ENCODE assay signal across 8 mouse cellular contexts in genomic region chr12:8351025-8351903, GRCm38 (mm10). TPM values are rescaled to one million over a fixed set of nuclear protein-coding genes. Genes with fewer than 3 reads are reported as not detected.
A peak's percentile ranks its signal among the peaks of the same experiment; 100 is the strongest.
DNase-seq lines count a peak whose midpoint lies in the region; ATAC-seq lines count a peak whose summit lies in the region.

No protein-coding gene starts in this region.

- H3K4me2 ChIP-seq in neural tube, embryonic 13.5 days, result no peak overlapping the region
- H3K4me2 ChIP-seq in neural tube, embryonic 15.5 days, result no peak overlapping the region
- no peak overlapping the region for H3K4me2 ChIP-seq in kidney, embryonic 15.5 days

- no peak for ATAC-seq in neural tube, embryonic 13.5 days (ENCODE audit: low read depth)
- no peak for ATAC-seq in neural tube, embryonic 15.5 days (ENCODE audit: low FRiP score)
- ATAC-seq in granulocyte monocyte progenitor cell, adult 5-6 weeks (replicated peaks; ENCODE audit: poor library complexity, severe bottlenecking), result peak; percentile 54
- ATAC-seq in kidney, embryonic 15.5 days (replicated peaks; ENCODE audit: low FRiP score), result peak; percentile 57; the same call in 1 of the 2 replicates
- peak; percentile 49 for ATAC-seq in megakaryocyte progenitor cell, adult 5-6 weeks (replicated peaks; ENCODE audit: poor library complexity)
- ATAC-seq in megakaryocyte-erythroid progenitor cell, adult 5-6 weeks (replicated peaks; ENCODE audit: low FRiP score, low TSS enrichment, poor library complexity, severe bottlenecking), result no peak; the same call in 1 of the 2 replicates
- no peak for ATAC-seq in erythroid progenitor cell, adult 5-6 weeks (replicated peaks; ENCODE audit: low FRiP score, poor library complexity, severe bottlenecking)

- H3K4me1 ChIP-seq in neural tube, embryonic 13.5 days (replicated peaks), result peaks cover 28% of the 10 kb centered on the region
- peaks cover 11% of the 10 kb centered on the region for H3K4me1 ChIP-seq in neural tube, embryonic 15.5 days
- H3K4me1 ChIP-seq in kidney, embryonic 15.5 days, result peaks cover 15% of the 10 kb centered on the region

- no peak overlapping the region for H3K4me3 ChIP-seq in neural tube, embryonic 13.5 days
- no peak overlapping the region for H3K4me3 ChIP-seq in neural tube, embryonic 15.5 days (replicated peaks)
- H3K4me3 ChIP-seq in kidney, embryonic 15.5 days (replicated peaks), result no peak overlapping the region

- no peak for DNase-seq in layer of hippocampus, adult 9-11 months

- no peak overlapping the region for H3K9ac ChIP-seq in neural tube, embryonic 13.5 days
- H3K9ac ChIP-seq in neural tube, embryonic 15.5 days (replicated peaks), result no peak overlapping the region
- no peak overlapping the region for H3K9ac ChIP-seq in kidney, embryonic 15.5 days

- no peaks in the 10 kb centered on the region for H3K27me3 ChIP-seq in neural tube, embryonic 13.5 days
- no peaks in the 10 kb centered on the region for H3K27me3 ChIP-seq in neural tube, embryonic 15.5 days (replicated peaks)
- H3K27me3 ChIP-seq in kidney, embryonic 15.5 days, result no peaks in the 10 kb centered on the region

- H3K9me3 ChIP-seq in neural tube, embryonic 13.5 days, result no peaks in the 10 kb centered on the region
- no peaks in the 10 kb centered on the region for H3K9me3 ChIP-seq in neural tube, embryonic 15.5 days (replicated peaks)
- no peaks in the 10 kb centered on the region for H3K9me3 ChIP-seq in kidney, embryonic 15.5 days (replicated peaks)

- 39% methylated on average over 4 of the region's 4 CpGs for WGBS in neural tube, embryonic 13.5 days
- 44% methylated on average over 4 of the region's 4 CpGs for WGBS in neural tube, embryonic 15.5 days
- 20% methylated on average over 4 of the region's 4 CpGs for WGBS in kidney, embryonic 15.5 days

- no peaks in the 10 kb centered on the region for H3K36me3 ChIP-seq in neural tube, embryonic 13.5 days
- H3K36me3 ChIP-seq in neural tube, embryonic 15.5 days, result no peaks in the 10 kb centered on the region
- no peaks in the 10 kb centered on the region for H3K36me3 ChIP-seq in kidney, embryonic 15.5 days

- 0 out of 2 replicates have a peak overlapping the region, but pooled peaks have one; percentile 9 for H3K27ac ChIP-seq in neural tube, embryonic 13.5 days (replicated peaks)
- H3K27ac ChIP-seq in neural tube, embryonic 15.5 days (replicated peaks), result no peak overlapping the region
- 0 out of 2 replicates have a peak overlapping the region, but pooled peaks have one; percentile 45 for H3K27ac ChIP-seq in kidney, embryonic 15.5 days

RNA-seq across cellular contexts. Expression of gene Hs1bp3, which starts 38.0 kb away (rescaled TPM):
- polyA plus RNA-seq in neural tube, embryonic 13.5 days (2015; fragmentation: Nextera tagmentation; extraction: Ambion mirVana), result 10.6 and 11.3 TPM in 2 replicates
- polyA plus RNA-seq in neural tube, embryonic 15.5 days (2015; fragmentation: Nextera tagmentation; extraction: Ambion mirVana), result 8.0 and 10.3 TPM in 2 replicates
- total RNA-seq in granulocyte monocyte progenitor cell, adult 5-6 weeks (2014; fragmentation: Nextera tagmentation), result 5.4 and 19.9 TPM in 2 replicates
- total RNA-seq in granulocyte monocyte progenitor cell, adult 5-6 weeks (2017), result 5.8 and 11.2 TPM in 2 replicates
- polyA plus RNA-seq in kidney, embryonic 15.5 days (2015; fragmentation: Nextera tagmentation; extraction: Ambion mirVana), result 14.2 and 16.5 TPM in 2 replicates
- total RNA-seq in megakaryocyte progenitor cell, adult 5-6 weeks (2015), result 5.6 and 8.3 TPM in 2 replicates
- 4.4 and 7.4 TPM in 2 replicates for total RNA-seq in megakaryocyte progenitor cell, adult 5-6 weeks (2017)
- 3.0 and 3.8 TPM in 2 replicates for total RNA-seq in megakaryocyte-erythroid progenitor cell, adult 5-6 weeks (2014; fragmentation: Nextera tagmentation)
- 2.3 and 2.9 TPM in 2 replicates for total RNA-seq in megakaryocyte-erythroid progenitor cell, adult 5-6 weeks (2017)
- 2.1 and 2.9 TPM in 2 replicates for total RNA-seq in erythroid progenitor cell, adult 5-6 weeks (2015; ENCODE audit: low replicate concordance)
- total RNA-seq in erythroid progenitor cell, adult 5-6 weeks (2017; ENCODE audit: low replicate concordance), result 0.39 and 0.61 TPM in 2 replicates

RNA-seq across cellular contexts. Expression of gene Gdf7, which starts 49.5 kb away (rescaled TPM):
- 0.43 and 0.49 TPM in 2 replicates for polyA plus RNA-seq in neural tube, embryonic 13.5 days (2015; fragmentation: Nextera tagmentation; extraction: Ambion mirVana)
- 0.14 TPM in 1 of 2 replicates, not detected in the other for polyA plus RNA-seq in neural tube, embryonic 15.5 days (2015; fragmentation: Nextera tagmentation; extraction: Ambion mirVana)
- total RNA-seq in granulocyte monocyte progenitor cell, adult 5-6 weeks (2014; fragmentation: Nextera tagmentation), result not detected in 2 replicates
- total RNA-seq in granulocyte monocyte progenitor cell, adult 5-6 weeks (2017), result not detected in 2 replicates
- polyA plus RNA-seq in kidney, embryonic 15.5 days (2015; fragmentation: Nextera tagmentation; extraction: Ambion mirVana), result 1.1 and 1.2 TPM in 2 replicates
- total RNA-seq in megakaryocyte progenitor cell, adult 5-6 weeks (2015), result not detected in 2 replicates
- total RNA-seq in megakaryocyte progenitor cell, adult 5-6 weeks (2017), result not detected in 2 replicates
- not detected in 2 replicates for total RNA-seq in megakaryocyte-erythroid progenitor cell, adult 5-6 weeks (2014; fragmentation: Nextera tagmentation)
- total RNA-seq in megakaryocyte-erythroid progenitor cell, adult 5-6 weeks (2017), result not detected in 2 replicates
- not detected in 2 replicates for total RNA-seq in erythroid progenitor cell, adult 5-6 weeks (2015; ENCODE audit: low replicate concordance)
- total RNA-seq in erythroid progenitor cell, adult 5-6 weeks (2017; ENCODE audit: low replicate concordance), result not detected in 2 replicates

Comparison
In these comparisons a context has a peak if more than half of its experiments do, and no peak if none do; other contexts are left out.
1. ATAC-seq: peak in granulocyte monocyte progenitor cell, adult 5-6 weeks (single experiment), kidney, embryonic 15.5 days (single experiment) and megakaryocyte progenitor cell, adult 5-6 weeks (single experiment); none in neural tube, embryonic 13.5 days (single experiment), neural tube, embryonic 15.5 days (single experiment), megakaryocyte-erythroid progenitor cell, adult 5-6 weeks (single experiment) and erythroid progenitor cell, adult 5-6 weeks (single experiment).